Mouse (Mus musculus): ENCODE measurements around the gene Pcnx.

The Pcnx gene

GRCm38 (mm10) chr12:81907741-81908357 lies 48.0 kb downstream of the Pcnx start:
- DNase-seq = no peak

GRCm38 (mm10) chr12:81910439-81910838 lies 50.6 kb downstream of the Pcnx start:
- DNase-seq = no peak

- DNase-seq = peak; percentile 83
These were observed 55.5 kb downstream of the Pcnx start for GRCm38 (mm10) chr12:81915176-81915950.

- DNase-seq = no peak
These were observed 58.5 kb downstream of the Pcnx start for GRCm38 (mm10) chr12:81918346-81918745.

GRCm38 (mm10) chr12:81918886-81919285 lies 59.1 kb downstream of the Pcnx start:
- DNase-seq = no peak

GRCm38 (mm10) chr12:81920027-81920426 lies 60.2 kb downstream of the Pcnx start:
- DNase-seq = no peak

- DNase-seq = no peak
These were observed 60.8 kb downstream of the Pcnx start for GRCm38 (mm10) chr12:81920614-81921013.

GRCm38 (mm10) chr12:81921785-81922184 lies 62.0 kb downstream of the Pcnx start:
- DNase-seq = no peak

- no peak for DNase-seq
These were observed 63.0 kb downstream of the Pcnx start for GRCm38 (mm10) chr12:81922838-81923237.

- no peak for DNase-seq
These were observed 67.3 kb downstream of the Pcnx start for GRCm38 (mm10) chr12:81927163-81927562.

GRCm38 (mm10) chr12:81927643-81928381 lies 68.0 kb downstream of the Pcnx start:
- DNase-seq = no peak

GRCm38 (mm10) chr12:81928382-81928770 lies 68.6 kb downstream of the Pcnx start:
- DNase-seq = no peak

GRCm38 (mm10) chr12:81932015-81932414 lies 72.2 kb downstream of the Pcnx start:
- DNase-seq = no peak

GRCm38 (mm10) chr12:81933430-81933829 lies 73.6 kb downstream of the Pcnx start:
- no peak for DNase-seq

GRCm38 (mm10) chr12:81934510-81934909 lies 74.7 kb downstream of the Pcnx start:
- no peak for DNase-seq

- DNase-seq = no peak
These were observed 76.2 kb downstream of the Pcnx start for GRCm38 (mm10) chr12:81936066-81936465.

- DNase-seq = peak; percentile 15
These were observed 81.4 kb downstream of the Pcnx start for GRCm38 (mm10) chr12:81941191-81941590.

GRCm38 (mm10) chr12:81943331-81944062 lies 83.7 kb downstream of the Pcnx start:
- no peak for DNase-seq

GRCm38 (mm10) chr12:81949026-81949425 lies 89.2 kb downstream of the Pcnx start:
- DNase-seq = no peak

GRCm38 (mm10) chr12:81950016-81950415 lies 90.2 kb downstream of the Pcnx start:
- no peak for DNase-seq

- no peak for DNase-seq
These were observed 98.5 kb downstream of the Pcnx start for GRCm38 (mm10) chr12:81958351-81958750.

GRCm38 (mm10) chr12:81965416-81965815 lies 105.6 kb downstream of the Pcnx start:
- no peak for DNase-seq
